25 mouse cellular contexts compared by ENCODE assay signal in the genomic region with DNA sequence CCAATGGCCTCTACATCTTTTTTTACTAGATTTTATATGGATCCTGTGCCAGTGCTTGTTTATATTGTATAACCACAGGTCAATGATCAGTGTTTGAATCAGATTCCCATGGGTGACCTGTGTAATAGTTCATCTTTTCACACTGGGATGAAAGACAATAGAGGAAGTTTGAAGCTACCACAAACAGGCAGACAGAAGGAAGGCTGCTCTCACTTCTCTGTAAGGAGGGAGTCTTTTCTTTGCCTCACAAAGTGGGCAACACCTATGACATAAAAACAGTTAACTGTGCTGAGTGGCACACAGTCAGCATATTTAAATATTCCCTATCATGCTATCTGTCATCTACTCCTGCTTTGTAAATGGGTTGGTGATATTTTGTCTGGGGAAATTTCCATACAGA.
A peak's percentile ranks its signal among the peaks of the same experiment; 100 is the strongest.
DNase-seq lines count a peak whose midpoint lies in the region; ATAC-seq and TF ChIP-seq lines count a peak whose summit lies in the region.
"Had no signal": no experiment of that assay in that cellular context is flagged by ENCODE, and none has a peak within 500 bp of the region (broad histone marks: within the 10 kb centered on the region; RNA-seq: fewer than 3 reads in every experiment).

No protein-coding gene starts in this region.

- no peak for TF ChIP-seq POLR2A in liver, adult 2 months (IDR thresholded peaks at IDR 0.05; ENCODE audit: extremely low read depth, insufficient read depth, low read length)

- no peaks in the 10 kb centered on the region for H3K36me3 ChIP-seq in liver, adult 2 months (ENCODE audit: control insufficient read depth, insufficient read depth, low read length)
- no peaks in the 10 kb centered on the region for H3K36me3 ChIP-seq in liver, embryonic 12.5 days
- H3K36me3 ChIP-seq: embryonic facial prominence, embryonic 13.5 days; embryonic facial prominence, embryonic 15.5 days; forebrain, embryonic 15.5 days; G1E had no signal

- no peaks in the 10 kb centered on the region for H3K9me3 ChIP-seq in liver, embryonic 12.5 days (replicated peaks)
- H3K9me3 ChIP-seq: embryonic facial prominence, embryonic 13.5 days; embryonic facial prominence, embryonic 15.5 days; forebrain, embryonic 13.5 days; forebrain, embryonic 15.5 days had no signal

- no peak overlapping the region for H3K4me2 ChIP-seq in liver, embryonic 12.5 days
- H3K4me2 ChIP-seq: embryonic facial prominence, embryonic 13.5 days; embryonic facial prominence, embryonic 15.5 days; forebrain, embryonic 13.5 days; forebrain, embryonic 15.5 days had no signal

- no peaks in the 10 kb centered on the region for H3K27me3 ChIP-seq in liver, adult 2 months (ENCODE audit: control insufficient read depth, insufficient read depth, low read length)
- H3K27me3 ChIP-seq in liver, embryonic 12.5 days (replicated peaks): no peaks in the 10 kb centered on the region
- H3K27me3 ChIP-seq: CH12.LX; embryonic facial prominence, embryonic 13.5 days; embryonic facial prominence, embryonic 15.5 days; forebrain, embryonic 13.5 days had no signal

- H3K4me3 ChIP-seq in liver, adult 2 months (ENCODE audit: insufficient read depth, low read depth, low read length): no peak overlapping the region
- no peak overlapping the region for H3K4me3 ChIP-seq in liver, embryonic 12.5 days
- H3K4me3 ChIP-seq: embryonic facial prominence, embryonic 13.5 days; embryonic facial prominence, embryonic 15.5 days; forebrain, embryonic 13.5 days; forebrain, embryonic 15.5 days had no signal

- TF ChIP-seq CTCF in liver, adult 2 months (IDR thresholded peaks at IDR 0.05; ENCODE audit: low read depth, low read length): no peak

- H3K4me1 ChIP-seq in liver, adult 2 months (ENCODE audit: control insufficient read depth, insufficient read depth, low read length): peaks cover 2% of the 10 kb centered on the region; the same call in 1 of the 2 replicates
- H3K4me1 ChIP-seq in liver, embryonic 12.5 days: no peaks in the 10 kb centered on the region

- ATAC-seq in liver, embryonic 12.5 days: no peak
- ATAC-seq in megakaryocyte, adult 5-6 weeks (ENCODE audit: poor library complexity, severe bottlenecking): peak; percentile 69
- ATAC-seq: activated CD4-positive, CD25-positive, alpha-beta regulatory T cell, adult 4 months; CD4-positive, CD25-positive, alpha-beta regulatory T cell, adult 4 months; forebrain, embryonic 13.5 days; forebrain, embryonic 15.5 days; forebrain, postnatal 0 days; Patski had no signal

- H3K9ac ChIP-seq in liver, adult 2 months (ENCODE audit: low read depth, low read length): no peak overlapping the region
- H3K9ac ChIP-seq in liver, embryonic 12.5 days: no peak overlapping the region
- H3K9ac ChIP-seq: embryonic facial prominence, embryonic 13.5 days; embryonic facial prominence, embryonic 15.5 days; forebrain, embryonic 13.5 days; forebrain, embryonic 15.5 days; forebrain, postnatal 0 days had no signal

- peak; percentile 17 for DNase-seq in liver, adult 2 months (ENCODE audit: extremely low read depth, low read depth, low spot score)
- no peak for DNase-seq in urinary bladder, postnatal 10 days (ENCODE audit: low spot score)
- no peak for DNase-seq in right cerebral cortex, adult 18-20 months
- DNase-seq: adrenal gland, adult 8-10 months; adrenal gland, postnatal 14 days; adrenal gland, postnatal 36 days; B cell, adult 2 months; cerebellum, adult 11-12 months; cerebellum, adult 2 months; cerebellum, adult 9-10 months; cerebellum, postnatal 10 days; cerebellum, postnatal 25 days; embryo, embryonic 11 days; forebrain, postnatal 0 days had no signal

- no peaks in the 10 kb centered on the region for H3K79me2 ChIP-seq in liver, adult 2 months (ENCODE audit: control insufficient read depth, insufficient read depth, low read length)

- H3K27ac ChIP-seq in liver, adult 2 months (replicated peaks; ENCODE audit: insufficient read depth, low read depth, low read length): no peak overlapping the region
- H3K27ac ChIP-seq in liver, embryonic 12.5 days: no peak overlapping the region
- H3K27ac ChIP-seq: embryonic facial prominence, embryonic 13.5 days; embryonic facial prominence, embryonic 15.5 days; forebrain, embryonic 13.5 days; forebrain, embryonic 15.5 days had no signal
